Mouse (Mus musculus) testis, adult 10 weeks (tissue): ENCODE measurements around the gene Dpy19l1. TPM values are rescaled to one million over a fixed set of nuclear protein-coding genes. Genes with fewer than 3 reads are reported as not detected.

Experiments used
- polyA plus RNA-seq: library from polyadenylated mRNA; stranded (reverse); fragments of 350-450 nt; fragmentation: Illumina TruSeq; extraction: RNeasy Lipid Tissue Mini Kit (QIAGEN cat#74804); gene quantifications from one replicate; pipeline ENCODE4 v1.2.3, GENCODE M21; 2014; ENCODE audit warnings: low read depth, low replicate concordance

Dpy19l1 gene
- polyA plus RNA-seq: 68.3 TPM

DNA sequence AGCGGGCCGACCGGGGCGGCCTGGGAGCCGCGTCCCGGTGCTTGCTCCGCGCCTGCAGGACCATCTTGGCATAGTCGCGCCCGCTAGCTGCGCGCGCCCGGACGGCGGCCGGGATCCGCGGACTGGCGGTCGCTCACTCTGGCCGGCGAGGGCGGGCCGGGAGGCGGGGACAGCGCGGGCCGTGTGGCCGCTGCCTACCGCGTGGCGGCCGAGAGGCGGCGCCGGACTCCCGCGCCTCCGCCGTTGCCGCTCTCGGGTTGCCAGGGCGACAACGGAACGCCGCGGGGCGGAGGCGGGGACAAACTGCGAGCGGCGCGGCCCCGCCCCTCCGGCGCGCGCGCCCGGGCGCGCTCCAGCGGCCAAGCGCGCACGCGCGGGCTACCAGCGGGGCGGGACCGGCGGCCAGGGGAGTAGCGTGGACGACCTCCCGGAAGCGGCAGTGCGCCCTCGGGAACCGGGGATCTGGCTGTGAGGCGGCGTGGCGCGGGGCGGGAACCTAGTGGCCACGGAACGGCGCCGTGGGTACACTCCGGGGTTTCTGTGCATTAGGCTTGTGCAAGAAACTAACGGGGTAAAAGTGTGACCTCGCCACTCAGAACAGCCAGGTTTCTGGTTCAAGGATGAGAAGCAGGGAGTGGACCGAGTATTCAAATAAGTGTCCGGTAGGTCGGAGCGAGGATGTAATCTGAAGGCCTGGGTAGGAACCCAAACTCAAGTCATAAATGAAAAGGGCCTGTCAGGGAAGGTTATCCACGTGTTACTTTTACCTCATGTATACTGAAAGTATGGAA is at the start of gene Dpy19l1:
TSS of gene Dpy19l1 (minus strand) at position 74 of the 791 bp plus-strand sequence.

Other genes with a start within 250 kb of the Dpy19l1 start
- 408 TPM for gene Cypt4, start 122.1 kb upstream of the Dpy19l1 start, polyA plus RNA-seq
- gene Dpy19l2, start 193.2 kb upstream of the Dpy19l1 start, polyA plus RNA-seq: 324 TPM